Mouse (Mus musculus) brain, embryonic 14.5 days (tissue): ENCODE results near the gene Lexm.

ENCODE experiments used
- CTCF ChIP-seq: fragments of 200-500 bp; IDR thresholded peaks from 2 replicates; pipeline ENCODE4 v1.5.1; 2012; ENCODE audit warnings: inconsistent platforms, mild to moderate bottlenecking, moderate library complexity, borderline replicate concordance; ENCODE audit not compliant: insufficient read depth, insufficient read length; ENCODE audit errors: extremely low read depth
- POLR2A ChIP-seq: fragments of 200-500 bp; IDR thresholded peaks from 2 replicates; pipeline ENCODE4 v1.6.1; 2012; ENCODE audit warnings: mild to moderate bottlenecking, inconsistent platforms, borderline replicate concordance; ENCODE audit not compliant: poor library complexity, insufficient read depth, insufficient read length, severe bottlenecking; ENCODE audit errors: extremely low read depth

- TF ChIP-seq CTCF (no peak), POLR2A (no peak)
These were observed 5.0 kb upstream of the Lexm start, which contains the start of gene Ttc22 for GRCm38 (mm10) chr4:106622030-106622493.
